Mouse (Mus musculus) heart, embryonic 11.5 days (tissue): ENCODE measurements at regions not wholly inside any gene's neighbourhood (a gene's known extent, or its start where the extent isn't known, plus 50 kb on each side); places are given as distances from the start of the nearest gene placed in this dataset.

Experiments
- ATAC-seq: fragments of 200-750 bp; cut with Nextera tagmentation; replicated peaks from 2 replicates; pipeline ENCODE4 v1.8.0; 2017; ENCODE audit warnings: moderate library complexity; ENCODE audit not compliant: insufficient number of reproducible peaks, low FRiP score, low TSS enrichment
- H3K27ac ChIP-seq: fragments of 300-500 bp; sonication (generic); 2 replicates; pipeline ENCODE4 v1.5.1; 2014; ENCODE audit warnings: mild to moderate bottlenecking, low read depth, low read length
- H3K27me3 ChIP-seq: fragments of 300-500 bp; sonication (generic); 2 replicates; pipeline ENCODE4 v1.6.1; 2014; ENCODE audit warnings: mild to moderate bottlenecking, low read length, mixed read lengths; ENCODE audit not compliant: control insufficient read depth, insufficient read depth
- H3K36me3 ChIP-seq: fragments of 300-500 bp; sonication (generic); 2 replicates; pipeline ENCODE4 v1.6.1; 2014; ENCODE audit warnings: mild to moderate bottlenecking, low read length, moderate library complexity, mixed read lengths; ENCODE audit not compliant: control insufficient read depth, insufficient read depth
- H3K4me1 ChIP-seq: fragments of 300-500 bp; sonication (generic); 2 replicates; pipeline ENCODE4 v1.6.1; 2014; ENCODE audit warnings: low read length; ENCODE audit not compliant: control insufficient read depth, insufficient read depth
- H3K4me2 ChIP-seq: fragments of 300-500 bp; sonication (generic); 2 replicates; pipeline ENCODE4 v1.6.1; 2014; ENCODE audit warnings: mild to moderate bottlenecking, moderate library complexity
- H3K4me3 ChIP-seq: fragments of 300-500 bp; sonication (generic); 2 replicates; pipeline ENCODE4 v1.5.1; 2014; ENCODE audit warnings: low read depth, low read length
- H3K9ac ChIP-seq: fragments of 300-500 bp; sonication (generic); 2 replicates; pipeline ENCODE4 v1.6.1; 2014; ENCODE audit warnings: mild to moderate bottlenecking, low read depth, low read length, moderate library complexity
- H3K9me3 ChIP-seq: fragments of 300-500 bp; sonication (generic); replicated peaks from 2 replicates; pipeline ENCODE4 v1.6.1; 2016; ENCODE audit warnings: low read length; ENCODE audit not compliant: control insufficient read depth
- WGBS: fragments of 180-500 bp; shearing (Covaris S2); extraction: QIAGEN DNeasy Blood & Tissue Kit; methylation state at CpG from one replicate; pipeline ENCODE4 v1.1.7; 2014; ENCODE audit not compliant: insufficient replicate concordance; 5-methylcytosine and 5-hydroxymethylcytosine counted together

DNA sequence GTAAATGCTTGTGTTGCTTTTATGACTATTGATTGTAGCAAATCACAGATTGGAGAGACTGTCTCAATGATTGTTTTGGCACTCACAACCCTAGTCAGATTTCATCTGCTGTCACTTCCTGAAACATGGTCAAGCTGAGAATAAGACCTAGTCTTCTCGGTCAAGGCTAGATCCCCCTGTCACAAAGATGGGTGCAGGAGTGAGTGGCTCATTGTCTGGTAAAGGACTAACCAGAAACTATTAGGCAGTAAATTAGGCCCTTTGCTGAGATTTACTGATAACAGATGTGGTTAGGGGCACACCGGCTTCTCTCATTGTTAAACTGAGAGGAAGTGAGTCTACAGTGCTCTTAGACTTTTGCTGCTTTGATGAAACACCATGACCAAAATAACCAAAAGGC is 85.8 kb upstream of the Tyw5 start:
- H3K4me2 ChIP-seq: no peak overlapping the region
- WGBS: 54% methylated on average over 2 of the region's 2 CpGs
- H3K9me3 ChIP-seq: no peaks in the 10 kb centered on the region
- H3K27ac ChIP-seq: no peak overlapping the region
- no peak overlapping the region for H3K9ac ChIP-seq
- no peaks in the 10 kb centered on the region for H3K4me1 ChIP-seq
- no peak overlapping the region for H3K4me3 ChIP-seq
- no peak for ATAC-seq
- H3K27me3 ChIP-seq: no peaks in the 10 kb centered on the region
- H3K36me3 ChIP-seq: no peaks in the 10 kb centered on the region

GRCm38 (mm10) chr1:57497489-57498037 is 90.7 kb upstream of the Tyw5 start:
- H3K27ac ChIP-seq: no peak overlapping the region
- no peaks in the 10 kb centered on the region for H3K36me3 ChIP-seq
- no peaks in the 10 kb centered on the region for H3K4me1 ChIP-seq
- H3K9me3 ChIP-seq: no peaks in the 10 kb centered on the region
- no peak overlapping the region for H3K4me3 ChIP-seq
- H3K9ac ChIP-seq: no peak overlapping the region
- H3K4me2 ChIP-seq: no peak overlapping the region
- 68% methylated on average over 8 of the region's 8 CpGs for WGBS
- ATAC-seq: no peak
- no peaks in the 10 kb centered on the region for H3K27me3 ChIP-seq

DNA sequence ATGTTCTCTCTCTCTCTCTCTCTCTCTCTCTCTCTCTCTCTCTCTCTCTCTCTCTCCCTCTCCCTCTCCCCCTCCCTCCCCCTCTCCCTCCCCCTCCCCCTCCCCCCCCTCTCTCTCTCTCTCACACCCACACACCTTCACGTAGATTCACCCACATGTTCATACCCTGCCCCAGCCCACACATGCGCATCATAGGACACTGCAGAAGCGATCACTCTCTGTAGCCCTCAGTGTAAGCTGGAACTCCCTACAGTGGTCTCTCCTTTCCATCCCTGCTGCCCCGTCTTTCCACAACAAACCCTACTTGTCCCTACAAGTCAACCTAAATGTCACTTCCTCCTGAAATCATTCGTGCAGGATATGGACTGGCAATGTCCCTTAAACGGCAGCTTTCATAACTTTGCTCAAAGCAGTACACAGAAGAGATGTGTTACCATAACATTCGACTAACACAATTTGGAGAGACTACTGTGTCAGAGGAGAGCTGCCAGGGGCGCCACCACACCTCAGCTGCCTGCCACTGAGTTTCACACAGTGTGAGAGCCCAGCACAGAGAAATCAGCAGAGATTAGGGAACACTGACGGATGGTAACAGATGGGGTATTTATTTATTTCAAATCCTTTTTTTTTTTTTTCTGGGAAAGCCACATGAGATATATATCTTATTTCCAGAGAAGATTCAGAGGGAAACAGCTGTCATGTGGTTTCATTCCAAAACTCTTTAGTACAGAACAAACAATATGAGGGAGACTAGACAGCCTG is 103.6 kb upstream of the Tyw5 start:
- Histone ChIP-seq H3K4me2 (no peak overlapping the region), H3K27ac (no peak overlapping the region), H3K9me3 (no peaks in the 10 kb centered on the region), H3K9ac (no peak overlapping the region), H3K4me3 (no peak overlapping the region), H3K27me3 (no peaks in the 10 kb centered on the region), H3K36me3 (no peaks in the 10 kb centered on the region), H3K4me1 (no peaks in the 10 kb centered on the region)
- no peak for ATAC-seq
- 60% methylated on average over 8 of the region's 9 CpGs for WGBS

GRCm38 (mm10) chr1:57511902-57512301 is 105.0 kb upstream of the Tyw5 start:
- Histone ChIP-seq H3K4me1 (no peaks in the 10 kb centered on the region), H3K9ac (no peak overlapping the region), H3K4me3 (no peak overlapping the region), H3K4me2 (no peak overlapping the region), H3K36me3 (no peaks in the 10 kb centered on the region), H3K9me3 (no peaks in the 10 kb centered on the region), H3K27me3 (no peaks in the 10 kb centered on the region), H3K27ac (no peak overlapping the region)
- 75% methylated on average over 2 of the region's 2 CpGs for WGBS
- ATAC-seq: no peak

GRCm38 (mm10) chr1:57512516-57512915 is 105.6 kb upstream of the Tyw5 start:
- no peaks in the 10 kb centered on the region for H3K9me3 ChIP-seq
- H3K4me1 ChIP-seq: no peaks in the 10 kb centered on the region
- H3K4me3 ChIP-seq: no peak overlapping the region
- H3K4me2 ChIP-seq: no peak overlapping the region
- no peak overlapping the region for H3K27ac ChIP-seq
- ATAC-seq: no peak
- H3K27me3 ChIP-seq: no peaks in the 10 kb centered on the region
- H3K36me3 ChIP-seq: no peaks in the 10 kb centered on the region
- H3K9ac ChIP-seq: no peak overlapping the region
- WGBS: 76% methylated on average over 3 of the region's 3 CpGs

DNA sequence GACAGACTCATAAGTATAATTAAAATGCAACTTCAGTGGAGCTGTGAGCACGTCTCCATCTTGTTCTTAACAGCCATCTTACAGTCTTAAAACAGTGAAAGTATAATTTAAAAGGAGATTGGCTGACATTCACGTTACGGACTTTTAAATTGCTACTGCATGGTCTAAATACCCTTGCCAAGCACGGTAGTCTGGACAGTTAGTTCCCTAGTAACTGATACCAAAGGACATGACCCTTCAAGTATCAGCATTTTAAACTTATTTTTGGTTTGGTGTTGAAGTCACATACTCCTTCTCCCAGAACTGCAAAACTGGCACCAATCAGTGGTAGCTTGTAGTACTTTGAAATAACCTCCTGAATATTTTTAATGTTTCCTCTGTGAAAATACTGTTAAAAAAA is 119.1 kb upstream of the Tyw5 start:
- Histone ChIP-seq H3K27ac (no peak overlapping the region), H3K9me3 (no peaks in the 10 kb centered on the region), H3K4me1 (peaks cover 2% of the 10 kb centered on the region; the same call in 1 of the 2 replicates), H3K4me3 (no peak overlapping the region), H3K4me2 (no peak overlapping the region), H3K9ac (no peak overlapping the region), H3K36me3 (no peaks in the 10 kb centered on the region), H3K27me3 (no peaks in the 10 kb centered on the region)
- WGBS: 51% methylated on average over 4 of the region's 4 CpGs
- ATAC-seq: no peak

- Histone ChIP-seq H3K4me1 (peaks cover 2% of the 10 kb centered on the region; the same call in 1 of the 2 replicates), H3K4me3 (no peak overlapping the region), H3K9me3 (no peaks in the 10 kb centered on the region), H3K36me3 (no peaks in the 10 kb centered on the region), H3K27ac (no peak overlapping the region), H3K9ac (no peak overlapping the region), H3K4me2 (no peak overlapping the region), H3K27me3 (no peaks in the 10 kb centered on the region)
- no peak for ATAC-seq
- WGBS: 39% methylated on average over 3 of the region's 3 CpGs
Measured at GRCm38 (mm10) chr1:57528703-57529102, 121.8 kb upstream of the Tyw5 start.

DNA sequence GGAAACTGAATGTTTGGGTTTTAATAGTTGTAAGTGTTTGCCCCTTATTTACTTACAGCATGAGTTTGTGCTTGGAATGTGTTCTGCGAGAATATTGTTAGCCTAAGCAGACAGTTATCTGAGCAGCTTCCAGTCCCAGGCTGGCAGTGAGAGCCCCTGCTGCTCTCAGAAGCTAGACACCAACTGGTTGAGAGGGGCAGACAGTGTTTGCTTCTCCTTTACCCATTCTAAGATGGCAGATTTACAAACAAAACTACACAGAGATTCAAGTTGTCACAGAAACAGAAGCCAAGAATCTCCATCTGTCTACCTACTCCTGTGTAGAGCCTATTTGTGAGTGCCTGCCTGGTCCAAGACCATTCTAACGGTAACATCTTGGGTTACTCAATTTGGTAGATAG is 122.4 kb upstream of the Tyw5 start:
- Histone ChIP-seq H3K27me3 (no peaks in the 10 kb centered on the region), H3K4me2 (no peak overlapping the region), H3K4me1 (peaks cover 2% of the 10 kb centered on the region; the same call in 1 of the 2 replicates), H3K27ac (no peak overlapping the region), H3K4me3 (no peak overlapping the region), H3K9me3 (no peaks in the 10 kb centered on the region), H3K36me3 (no peaks in the 10 kb centered on the region), H3K9ac (no peak overlapping the region)
- 69% methylated on average over 2 of the region's 2 CpGs for WGBS
- no peak for ATAC-seq

DNA sequence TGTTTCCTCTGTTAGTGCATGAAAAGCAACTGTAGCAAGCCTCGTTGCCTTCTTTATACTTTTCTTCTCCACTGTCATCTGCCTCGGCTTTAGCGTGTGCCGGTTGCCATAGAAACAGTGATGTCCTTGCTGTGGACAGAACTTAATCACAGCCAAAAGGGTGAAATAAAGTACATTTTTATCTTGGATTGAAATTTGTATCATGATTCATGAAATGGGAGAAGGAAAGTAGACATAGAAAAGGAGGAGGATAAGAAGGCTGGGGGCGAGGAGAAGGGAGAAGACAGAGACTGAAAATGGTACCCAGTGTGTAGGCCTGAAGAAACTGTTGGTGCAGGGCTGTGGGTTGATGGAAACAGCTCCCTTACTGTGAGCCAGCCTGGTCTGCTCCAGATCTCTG is 130.5 kb upstream of the Tyw5 start:
- Histone ChIP-seq H3K36me3 (no peaks in the 10 kb centered on the region), H3K27me3 (no peaks in the 10 kb centered on the region), H3K9ac (no peak overlapping the region), H3K4me2 (no peak overlapping the region), H3K27ac (no peak overlapping the region), H3K9me3 (no peaks in the 10 kb centered on the region), H3K4me3 (no peak overlapping the region), H3K4me1 (no peaks in the 10 kb centered on the region)
- no peak for ATAC-seq
- 84% methylated on average over 5 of the region's 5 CpGs for WGBS
